Mouse (Mus musculus) myocyte (in vitro differentiated cells): ENCODE measurements around the gene Kank2. TPM values are rescaled to one million over a fixed set of nuclear protein-coding genes. Genes with fewer than 3 reads are reported as not detected.

ENCODE experiments used
- H3K27me3 ChIP-seq: one replicate; pipeline ENCODE4 v1.6.1; 2011; ENCODE audit not compliant: control insufficient read depth, insufficient read depth, insufficient read length
- H3K36me3 ChIP-seq: one replicate; pipeline ENCODE4 v1.6.1; 2011; ENCODE audit not compliant: control insufficient read depth, insufficient read depth
- H3K4me2 ChIP-seq: one replicate; pipeline ENCODE4 v1.6.1; 2011; ENCODE audit warnings: low read depth, control low read depth
- H3K4me3 ChIP-seq: one replicate; pipeline ENCODE4 v1.5.1; 2011; ENCODE audit warnings: mild to moderate bottlenecking, control low read depth, moderate library complexity
- H3K79me2 ChIP-seq: one replicate; pipeline ENCODE4 v1.6.1; 2011; ENCODE audit not compliant: control insufficient read depth, insufficient read depth
- H3ac ChIP-seq: one replicate; pipeline ENCODE4 v1.6.1; 2011; ENCODE audit not compliant: control insufficient read depth, insufficient read length
- CEBPB ChIP-seq: IDR thresholded peaks from 2 replicates; pipeline ENCODE4 v1.6.1; 2011; ENCODE audit warnings: mild to moderate bottlenecking, moderate library complexity; ENCODE audit not compliant: poor library complexity, insufficient read depth, severe bottlenecking
- E2F4 ChIP-seq: IDR thresholded peaks from one replicate; pipeline ENCODE4 v1.6.1; 2011; ENCODE audit warnings: mild to moderate bottlenecking, control low read depth, moderate library complexity; ENCODE audit not compliant: insufficient read depth
- MAX ChIP-seq: IDR thresholded peaks from one replicate; pipeline ENCODE4 v1.6.1; 2011; ENCODE audit warnings: low read depth, mild to moderate bottlenecking, control low read depth
- MYOD1 ChIP-seq, 3 experiments: IDR thresholded peaks; one replicate each; pipeline ENCODE4 v1.6.1; 2011; ENCODE audit warnings: control low read depth in 2 of 3, low read depth in 2 of 3, mild to moderate bottlenecking in 2 of 3, moderate library complexity in 1 of 3; ENCODE audit not compliant: insufficient read length in 2 of 3, control insufficient read depth in 1 of 3
- MYOG ChIP-seq, 3 experiments: IDR thresholded peaks; one replicate each; pipeline ENCODE4 v1.6.1; 2011; ENCODE audit warnings: control low read depth in 2 of 3, low read depth in 2 of 3, mild to moderate bottlenecking in 2 of 3; ENCODE audit not compliant: insufficient read length in 2 of 3, control insufficient read depth in 1 of 3, insufficient read depth in 1 of 3
- POLR2A ChIP-seq: IDR thresholded peaks from one replicate; pipeline ENCODE4 v1.6.1; 2011; ENCODE audit warnings: low read depth, mild to moderate bottlenecking, control low read depth, moderate library complexity; ENCODE audit not compliant: insufficient read length
- POLR2AphosphoS2 ChIP-seq: IDR thresholded peaks from one replicate; pipeline ENCODE4 v1.6.1; 2011; ENCODE audit warnings: low read depth, control low read depth; ENCODE audit not compliant: insufficient read length
- REST ChIP-seq: IDR thresholded peaks from one replicate; pipeline ENCODE4 v1.6.1; 2011; ENCODE audit warnings: mild to moderate bottlenecking, control low read depth, moderate library complexity; ENCODE audit not compliant: insufficient read depth, insufficient read length
- SRF ChIP-seq: IDR thresholded peaks from one replicate; pipeline ENCODE4 v1.6.1; 2011; ENCODE audit warnings: low read depth; ENCODE audit not compliant: control insufficient read depth, insufficient read length
- TCF12 ChIP-seq: IDR thresholded peaks from one replicate; pipeline ENCODE4 v1.6.1; 2011; ENCODE audit warnings: mild to moderate bottlenecking, control low read depth; ENCODE audit not compliant: poor library complexity, insufficient read depth, severe bottlenecking
- TCF3 ChIP-seq: IDR thresholded peaks from one replicate; pipeline ENCODE4 v1.6.1; 2011; ENCODE audit warnings: low read depth, control low read depth; ENCODE audit not compliant: insufficient read length
- USF1 ChIP-seq: IDR thresholded peaks from one replicate; pipeline ENCODE4 v1.6.1; 2011; ENCODE audit warnings: low read depth, mild to moderate bottlenecking, control low read depth, moderate library complexity
- polyA plus RNA-seq: library from polyadenylated mRNA; unstranded; fragments of >200 nt; fragmentation: generic; extraction: Trizol; gene quantifications from one replicate; pipeline ENCODE4 v1.2.1, GENCODE M21; 2012; ENCODE audit warnings: missing spikeins

Gene Kank2
- polyA plus RNA-seq, 1 experiment, result 49.4 TPM

DNA sequence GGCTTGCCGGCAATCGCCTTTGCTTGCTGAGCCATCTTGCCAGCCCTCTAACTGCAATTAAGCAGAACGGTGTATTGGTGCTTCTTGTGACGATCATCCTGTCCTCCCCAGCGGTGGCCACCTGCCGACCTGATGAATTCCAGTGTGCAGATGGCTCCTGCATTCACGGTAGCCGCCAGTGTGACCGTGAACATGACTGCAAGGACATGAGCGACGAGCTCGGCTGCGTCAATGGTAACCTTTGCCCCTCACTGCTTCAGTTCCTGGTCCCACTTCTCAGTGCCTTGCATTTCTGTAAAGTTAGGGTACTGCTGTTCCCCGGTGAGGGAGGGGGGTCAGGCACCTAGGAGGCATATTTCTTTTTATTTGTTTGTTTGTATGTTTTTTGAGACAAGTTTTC is 63.4 kb downstream of the Kank2 start:
- H3K79me2 ChIP-seq, result peaks cover 34% of the 10 kb centered on the region
- H3K27me3 ChIP-seq, result no peaks in the 10 kb centered on the region
- H3K4me2 ChIP-seq, result no peak overlapping the region
- TF ChIP-seq E2F4 (no peak), POLR2AphosphoS2 (no peak), TCF3 (no peak), MYOD1 (IDR thresholded peaks at IDR 0.05; ENCODE audit: control insufficient read depth in 1 of 3, insufficient read length in 2 of 3, low read depth in 2 of 3) (no peak), USF1 (no peak), CEBPB (no peak), POLR2A (peak; percentile 9)
- H3K36me3 ChIP-seq, result peaks cover 70% of the 10 kb centered on the region
- no peak overlapping the region for H3K4me3 ChIP-seq
- H3ac ChIP-seq, result no peak overlapping the region

DNA sequence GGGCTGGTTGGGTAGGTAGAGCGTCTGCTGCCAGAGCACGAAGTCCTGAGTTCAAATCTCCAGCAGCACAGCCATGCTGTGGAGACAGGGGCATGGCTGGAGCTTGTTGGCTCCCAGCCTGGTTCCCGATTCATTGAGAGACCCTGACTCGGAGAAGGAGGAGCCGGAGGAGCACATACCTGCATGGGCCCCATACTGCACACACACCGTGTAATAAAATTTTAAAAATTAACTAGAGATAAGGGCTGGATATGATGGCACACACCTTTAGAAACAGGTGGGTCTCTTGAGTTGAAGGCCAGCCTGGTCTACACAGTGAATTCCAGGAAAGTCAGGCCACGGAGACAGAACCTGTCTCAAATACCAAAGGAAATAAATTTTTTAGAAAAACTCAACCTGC is 64.6 kb downstream of the Kank2 start:
- peaks cover 45% of the 10 kb centered on the region for H3K79me2 ChIP-seq
- H3ac ChIP-seq, result no peak overlapping the region
- H3K36me3 ChIP-seq, result peaks cover 66% of the 10 kb centered on the region
- TF ChIP-seq MYOD1 (IDR thresholded peaks at IDR 0.05; ENCODE audit: control insufficient read depth in 1 of 3, insufficient read length in 2 of 3, low read depth in 2 of 3), result no peak
- no peak for TF ChIP-seq POLR2AphosphoS2
- TF ChIP-seq MAX, result no peak
- TF ChIP-seq POLR2A, result no peak
- no peak for TF ChIP-seq E2F4
- TF ChIP-seq SRF, result no peak
- TF ChIP-seq TCF12, result no peak
- TF ChIP-seq MYOG (IDR thresholded peaks at IDR 0.05; ENCODE audit: control insufficient read depth in 1 of 3, insufficient read depth in 1 of 3, insufficient read length in 2 of 3, low read depth in 2 of 3), result no peak
- TF ChIP-seq REST, result no peak
- TF ChIP-seq USF1, result no peak
- no peak for TF ChIP-seq CEBPB
- no peak for TF ChIP-seq TCF3
- H3K4me3 ChIP-seq, result no peak overlapping the region
- no peaks in the 10 kb centered on the region for H3K27me3 ChIP-seq
- H3K4me2 ChIP-seq, result no peak overlapping the region

DNA sequence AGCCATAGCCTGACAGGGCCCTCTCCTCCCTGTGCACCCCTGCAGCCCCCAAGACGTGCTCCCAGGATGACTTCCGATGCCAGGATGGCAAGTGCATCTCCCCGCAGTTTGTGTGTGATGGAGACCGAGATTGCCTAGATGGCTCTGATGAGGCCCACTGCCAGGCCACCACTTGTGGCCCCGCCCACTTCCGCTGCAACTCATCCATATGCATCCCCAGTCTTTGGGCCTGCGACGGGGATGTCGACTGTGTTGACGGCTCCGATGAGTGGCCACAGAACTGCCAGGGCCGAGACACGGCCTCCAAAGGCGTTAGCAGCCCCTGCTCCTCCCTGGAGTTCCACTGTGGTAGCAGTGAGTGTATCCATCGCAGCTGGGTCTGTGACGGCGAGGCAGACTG is 65.1 kb downstream of the Kank2 start:
- H3K27me3 ChIP-seq, result no peaks in the 10 kb centered on the region
- H3K79me2 ChIP-seq, result peaks cover 51% of the 10 kb centered on the region
- no peak overlapping the region for H3ac ChIP-seq
- no peak overlapping the region for H3K4me3 ChIP-seq
- no peak overlapping the region for H3K4me2 ChIP-seq
- no peak for TF ChIP-seq POLR2AphosphoS2
- TF ChIP-seq TCF3, result no peak
- TF ChIP-seq MYOG (IDR thresholded peaks at IDR 0.05; ENCODE audit: control insufficient read depth in 1 of 3, insufficient read depth in 1 of 3, insufficient read length in 2 of 3, low read depth in 2 of 3), result no peak
- TF ChIP-seq MAX, result no peak
- no peak for TF ChIP-seq CEBPB
- no peak for TF ChIP-seq SRF
- no peak for TF ChIP-seq REST
- no peak for TF ChIP-seq TCF12
- TF ChIP-seq E2F4, result no peak
- TF ChIP-seq USF1, result no peak
- no peak for TF ChIP-seq POLR2A
- no peak for TF ChIP-seq MYOD1 (IDR thresholded peaks at IDR 0.05; ENCODE audit: control insufficient read depth in 1 of 3, insufficient read length in 2 of 3, low read depth in 2 of 3)
- peaks cover 66% of the 10 kb centered on the region for H3K36me3 ChIP-seq

DNA sequence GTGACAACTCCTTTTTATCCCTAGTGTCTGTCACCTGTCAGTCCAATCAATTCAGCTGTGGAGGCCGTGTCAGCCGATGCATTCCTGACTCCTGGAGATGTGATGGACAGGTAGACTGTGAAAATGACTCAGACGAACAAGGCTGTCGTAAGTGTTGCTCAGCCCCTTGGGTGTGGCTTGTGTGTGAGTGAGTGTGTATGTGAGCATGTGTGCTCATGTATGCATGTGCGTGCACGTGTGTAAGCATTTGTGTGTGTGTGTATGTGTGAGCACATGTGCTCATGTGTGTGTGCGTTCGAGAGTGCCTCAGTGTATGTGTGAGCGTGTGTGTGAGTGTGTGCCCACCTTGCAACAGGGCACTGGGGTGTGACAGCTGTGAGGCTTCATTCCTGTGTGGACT is 66.3 kb downstream of the Kank2 start:
- no peak overlapping the region for H3ac ChIP-seq
- H3K4me2 ChIP-seq, result no peak overlapping the region
- H3K36me3 ChIP-seq, result peaks cover 55% of the 10 kb centered on the region
- H3K27me3 ChIP-seq, result no peaks in the 10 kb centered on the region
- peaks cover 62% of the 10 kb centered on the region for H3K79me2 ChIP-seq
- H3K4me3 ChIP-seq, result no peak overlapping the region
- TF ChIP-seq POLR2AphosphoS2 (peak; percentile 65), USF1 (no peak), SRF (no peak), MYOG (IDR thresholded peaks at IDR 0.05; ENCODE audit: control insufficient read depth in 1 of 3, insufficient read depth in 1 of 3, insufficient read length in 2 of 3, low read depth in 2 of 3) (peak in 1 of 3 experiments; percentile 21), TCF3 (no peak), MYOD1 (IDR thresholded peaks at IDR 0.05; ENCODE audit: control insufficient read depth in 1 of 3, insufficient read length in 2 of 3, low read depth in 2 of 3) (no peak), E2F4 (no peak), CEBPB (no peak), REST (no peak), TCF12 (no peak), MAX (no peak), POLR2A (peak; percentile 24)

DNA sequence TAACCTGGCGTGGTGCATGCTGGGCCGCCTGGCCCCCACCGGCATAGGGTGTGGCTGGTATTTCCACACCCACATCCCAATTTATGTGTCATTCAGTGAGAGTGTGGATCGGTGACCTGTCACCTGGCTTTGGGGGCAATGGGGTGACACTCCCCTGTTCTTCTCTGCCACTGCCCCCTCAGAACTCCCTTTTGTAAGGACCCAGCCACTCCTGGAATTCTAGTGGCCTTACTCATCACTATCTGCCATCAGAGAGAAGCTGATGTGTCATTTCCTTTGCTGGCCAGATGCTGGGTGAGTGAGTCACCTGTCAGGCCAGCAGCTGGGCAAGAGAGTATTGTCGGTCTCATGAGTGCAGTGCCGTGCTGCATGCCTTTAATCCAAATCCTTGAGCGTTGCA is 69.3 kb downstream of the Kank2 start:
- Histone ChIP-seq H3K36me3 (peaks cover 33% of the 10 kb centered on the region), H3K4me3 (no peak overlapping the region), H3ac (no peak overlapping the region), H3K4me2 (peak overlapping the region; percentile 78), H3K79me2 (peaks cover 86% of the 10 kb centered on the region), H3K27me3 (no peaks in the 10 kb centered on the region)
- TF ChIP-seq MYOG (IDR thresholded peaks at IDR 0.05; ENCODE audit: control insufficient read depth in 1 of 3, insufficient read depth in 1 of 3, insufficient read length in 2 of 3, low read depth in 2 of 3) (peak in 2 of 3 experiments; percentile 20 to 79), TCF12 (peak; percentile 57), MYOD1 (IDR thresholded peaks at IDR 0.05; ENCODE audit: control insufficient read depth in 1 of 3, insufficient read length in 2 of 3, low read depth in 2 of 3) (peak in 2 of 3 experiments; percentile 84 to 88), USF1 (no peak)
